ENCODE assay signal across 18 mouse cellular contexts in the genomic region with DNA sequence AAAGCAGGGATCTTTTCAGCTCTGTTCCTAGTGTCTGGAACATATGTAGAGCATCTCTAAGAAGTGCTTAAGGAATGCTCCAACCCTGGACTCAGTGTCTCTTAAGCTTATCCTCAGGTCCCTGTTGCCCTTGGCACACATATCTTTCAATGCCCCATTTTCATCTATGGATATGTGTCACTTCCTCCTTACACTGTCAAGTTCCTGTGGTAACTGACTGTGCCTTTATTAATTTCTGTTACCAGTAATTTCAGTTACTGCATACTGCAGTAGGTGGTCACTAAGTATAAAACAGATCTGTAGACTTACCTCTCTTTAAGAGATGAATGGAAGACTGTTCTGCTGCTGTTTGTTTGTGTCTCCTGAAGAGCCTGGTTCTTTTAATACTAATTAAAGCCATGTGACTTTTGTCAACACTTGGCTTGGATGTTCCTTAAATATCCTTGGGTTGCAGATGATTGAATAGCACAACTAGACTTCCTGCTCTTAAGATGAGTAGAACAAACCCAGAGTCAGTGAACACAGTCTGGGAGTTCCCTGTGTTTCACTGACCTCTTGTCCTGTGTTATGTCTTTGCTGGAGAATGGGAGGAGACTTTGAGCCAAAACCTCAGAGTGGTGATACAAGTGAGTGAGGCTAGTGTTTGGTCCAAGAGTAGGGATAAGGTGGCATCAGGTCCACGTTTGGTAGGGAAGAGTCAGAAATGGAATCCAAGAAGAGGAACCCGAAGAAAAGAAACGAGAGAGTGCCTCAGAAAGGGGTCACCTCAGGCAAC. TPM values are rescaled to one million over a fixed set of nuclear protein-coding genes. Genes with fewer than 3 reads are reported as not detected.
DNase-seq lines count a peak whose midpoint lies in the region; TF ChIP-seq lines count a peak whose summit lies in the region.
"Had no signal": no experiment of that assay in that cellular context is flagged by ENCODE, and none has a peak within 500 bp of the region (broad histone marks: within the 10 kb centered on the region; RNA-seq: fewer than 3 reads in every experiment).

No protein-coding gene starts in this region.

- no peaks in the 10 kb centered on the region for H3K79me2 ChIP-seq in heart, adult 2 months (replicated peaks; ENCODE audit: control insufficient read depth, insufficient read depth, low read length)

- H3K9me3 ChIP-seq in megakaryocyte, embryonic 14.5 days, result peaks cover 8% of the 10 kb centered on the region
- H3K9me3 ChIP-seq: embryonic facial prominence, embryonic 13.5 days; hindbrain, embryonic 13.5 days; limb, embryonic 10.5 days; neural tube, embryonic 15.5 days had no signal

- TF ChIP-seq CTCF in heart, adult 2 months (IDR thresholded peaks at IDR 0.05), result no peak
- no peak for TF ChIP-seq CTCF in layer of hippocampus, adult 2 months (conservative IDR thresholded peaks at IDR 0.05)
- TF ChIP-seq CTCF in bone marrow macrophage, adult 2 months (IDR thresholded peaks at IDR 0.05; ENCODE audit: low read depth, low read length), result no peak

- H3K27ac ChIP-seq in heart, adult 2 months, result peak overlapping the region; percentile 82
- peak overlapping the region; percentile 46; the same call in 1 of the 2 replicates for H3K27ac ChIP-seq in layer of hippocampus, adult 2 months
- peak overlapping the region; percentile 34 for H3K27ac ChIP-seq in bone marrow macrophage, adult 2 months (ENCODE audit: insufficient read depth, low read depth, low read length)
- H3K27ac ChIP-seq: embryonic facial prominence, embryonic 13.5 days; hindbrain, embryonic 13.5 days; limb, embryonic 10.5 days; neural tube, embryonic 15.5 days had no signal

- no peaks in the 10 kb centered on the region; the same call in none of the 2 replicates for H3K36me3 ChIP-seq in heart, adult 2 months (ENCODE audit: control insufficient read depth, insufficient read depth, low read length)
- peaks cover 8% of the 10 kb centered on the region for H3K36me3 ChIP-seq in megakaryocyte, embryonic 14.5 days (replicated peaks; ENCODE audit: low read length)
- H3K36me3 ChIP-seq: embryonic facial prominence, embryonic 13.5 days; hindbrain, embryonic 13.5 days; limb, embryonic 10.5 days; neural tube, embryonic 15.5 days had no signal

- TF ChIP-seq EP300 in heart, adult 2 months (IDR thresholded peaks at IDR 0.05; ENCODE audit: insufficient read depth, low read depth, low read length), result no peak

- intact Hi-C loops in heart, adult 2 months (cut with DNase I), result loop anchor here (2.0 to 5.0 kb wide), 2 partner anchors 54 to 93 kb away; no protein-coding TSS in a partner anchor
- intact Hi-C loops in heart, postnatal 36 days (cut with DNase I), result no loop called here

- H3K4me1 ChIP-seq in heart, adult 2 months (ENCODE audit: control insufficient read depth, insufficient read depth, low read length), result peaks cover 10% of the 10 kb centered on the region
- H3K4me1 ChIP-seq in bone marrow macrophage, adult 2 months (ENCODE audit: control insufficient read depth, insufficient read depth, low read length), result peaks cover 14% of the 10 kb centered on the region
- H3K4me1 ChIP-seq in megakaryocyte, embryonic 14.5 days, result peaks cover 44% of the 10 kb centered on the region
- H3K4me1 ChIP-seq: hindbrain, embryonic 13.5 days; neural tube, embryonic 15.5 days had no signal

- no peaks in the 10 kb centered on the region for H3K27me3 ChIP-seq in heart, adult 2 months (ENCODE audit: control insufficient read depth, insufficient read depth, low read length)
- no peaks in the 10 kb centered on the region for H3K27me3 ChIP-seq in megakaryocyte, embryonic 14.5 days (replicated peaks)
- H3K27me3 ChIP-seq: CH12.LX; embryonic facial prominence, embryonic 13.5 days; hindbrain, embryonic 13.5 days; neural tube, embryonic 15.5 days had no signal

- TF ChIP-seq POLR2A in heart, adult 2 months (IDR thresholded peaks at IDR 0.05; ENCODE audit: insufficient read depth, low read depth, low read length), result no peak
- no peak for TF ChIP-seq POLR2A in bone marrow macrophage, adult 2 months (IDR thresholded peaks at IDR 0.05; ENCODE audit: borderline replicate concordance, low read depth, low read length)

- no peak overlapping the region for H3K4me3 ChIP-seq in heart, adult 2 months
- no peak overlapping the region for H3K4me3 ChIP-seq in layer of hippocampus, adult 2 months
- H3K4me3 ChIP-seq in bone marrow macrophage, adult 2 months (ENCODE audit: insufficient read depth, low read length), result no peak overlapping the region
- H3K4me3 ChIP-seq in megakaryocyte, embryonic 14.5 days (replicated peaks), result peak overlapping the region; percentile 20
- H3K4me3 ChIP-seq: embryonic facial prominence, embryonic 13.5 days; hindbrain, embryonic 13.5 days; limb, embryonic 10.5 days; neural tube, embryonic 15.5 days had no signal

- 51% methylated on average over 3 of the region's 3 CpGs for WGBS in heart, adult 2 months

- DNase-seq in heart, adult 2 months, result no peak
- no peak for DNase-seq in heart, postnatal 36 days
- DNase-seq in layer of hippocampus, adult 2 months (ENCODE audit: low spot score in 2 of 2), result no peak
- DNase-seq in layer of hippocampus, postnatal 36 days, result no peak
- no peak for DNase-seq in frontal cortex, postnatal 25 days (ENCODE audit: low spot score in 2 of 2)
- DNase-seq: adrenal gland, postnatal 36 days; cerebellum, adult 8-10 months; kidney, adult 8-10 months; kidney, postnatal 14 days; lung, adult 2 months; thymus, postnatal 36 days had no signal

- no peak overlapping the region for H3K9ac ChIP-seq in heart, adult 2 months (ENCODE audit: low read depth, low read length)
- H3K9ac ChIP-seq: embryonic facial prominence, embryonic 13.5 days; hindbrain, embryonic 13.5 days; neural tube, embryonic 15.5 days had no signal

RNA-seq across cellular contexts. Expression of a gene that starts 19.7 kb away (rescaled TPM):
- 10 to 100 TPM; 45.3 to 65.8 TPM for total RNA-seq in heart, adult 2 months (2021)
- polyA plus RNA-seq in heart, adult 2 months (2012; rRNA removed), result 31.8 and 58.9 TPM in 2 replicates
- total RNA-seq in heart, postnatal 36 days (2021), result 10 to 100 TPM; 44.4 to 61.9 TPM
- total RNA-seq in layer of hippocampus, adult 2 months (2021), result 10 to 100 TPM; 21.1 to 25.8 TPM
- 10 to 100 TPM; 28.2 to 30.5 TPM for total RNA-seq in layer of hippocampus, postnatal 36 days (2021)
- 144 and 160 TPM in 2 replicates for polyA plus RNA-seq in bone marrow macrophage, adult 2 months (2012; ENCODE audit: insufficient read depth, insufficient read length, missing spikeins)
- 75.0 and 110 TPM in 2 replicates for polyA plus RNA-seq in megakaryocyte, embryonic 14.5 days (2012; ENCODE audit: insufficient read depth, low replicate concordance)
